In genomic region chr2:128338474-128338873, GRCm38 (mm10) we compare ENCODE assay signal across 10 mouse cellular contexts.
A peak's percentile ranks its signal among the peaks of the same experiment; 100 is the strongest.
DNase-seq lines count a peak whose midpoint lies in the region; ATAC-seq and TF ChIP-seq lines count a peak whose summit lies in the region.
"Had no signal": no experiment of that assay in that cellular context is flagged by ENCODE, and none has a peak within 500 bp of the region (broad histone marks: within the 10 kb centered on the region; RNA-seq: fewer than 3 reads in every experiment).

No protein-coding gene starts in this region.

- peak; percentile 79 for DNase-seq in gastrocnemius, adult 18-20 months (ENCODE audit: low spot score)
- no peak for DNase-seq in gastrocnemius, postnatal 10 days
- DNase-seq in heart, adult 9 months (ENCODE audit: low spot score in 2 of 2) = peak; percentile 74 to 78
- no peak for DNase-seq in testis, postnatal 10 days (ENCODE audit: low spot score)
- DNase-seq in cerebellum, postnatal 4 days (ENCODE audit: low spot score in 2 of 2) = no peak
- no peak for DNase-seq in layer of hippocampus, adult 8-10 months (ENCODE audit: low spot score in 2 of 2)

- peaks cover 34% of the 10 kb centered on the region for H3K79me2 ChIP-seq in C2C12 (ENCODE audit: control insufficient read depth, insufficient read depth)

- no peaks in the 10 kb centered on the region for H3K36me3 ChIP-seq in C2C12 (ENCODE audit: control insufficient read depth, insufficient read depth)
- H3K36me3 ChIP-seq in kidney, embryonic 16.5 days (ENCODE audit: insufficient read depth, low read length) = no peaks in the 10 kb centered on the region

- no peak overlapping the region for H3K4me2 ChIP-seq in kidney, embryonic 16.5 days (replicated peaks; ENCODE audit: low read depth, low read length)

- no peaks in the 10 kb centered on the region for H3K9me3 ChIP-seq in kidney, embryonic 16.5 days (ENCODE audit: low read length)

- ATAC-seq in kidney, embryonic 16.5 days (ENCODE audit: low FRiP score, low TSS enrichment) = no peak
- ATAC-seq: CD4-positive, CD25-positive, alpha-beta regulatory T cell, adult 4 months had no signal

- peaks cover 6% of the 10 kb centered on the region for H3K79me3 ChIP-seq in C2C12 (ENCODE audit: low read depth)

- H3ac ChIP-seq in C2C12 (ENCODE audit: control insufficient read depth, insufficient read length, low read depth) = no peak overlapping the region

- peaks cover 52% of the 10 kb centered on the region for H3K4me1 ChIP-seq in kidney, embryonic 16.5 days (ENCODE audit: insufficient read depth, low read length)

- 66% methylated on average over 4 of the region's 4 CpGs for WGBS in kidney, embryonic 16.5 days

- TF ChIP-seq CTCF in C2C12 (IDR thresholded peaks at IDR 0.05; ENCODE audit: control insufficient read depth, insufficient read depth, insufficient read length) = no peak

- no peaks in the 10 kb centered on the region for H3K27me3 ChIP-seq in C2C12 (ENCODE audit: control insufficient read depth, insufficient read depth, insufficient read length)
- H3K27me3 ChIP-seq in kidney, embryonic 16.5 days (ENCODE audit: insufficient read depth, low read length) = 0 out of 2 replicates have a peak, but pooled peaks cover 2% of the 10 kb centered on the region

- no peak overlapping the region for H3K9ac ChIP-seq in kidney, embryonic 16.5 days (replicated peaks; ENCODE audit: low read length)

- H3K27ac ChIP-seq in kidney, embryonic 16.5 days (ENCODE audit: low read length) = peak overlapping the region; percentile 91

- no peak overlapping the region for H3K4me3 ChIP-seq in C2C12 (ENCODE audit: insufficient read depth, poor library complexity, severe bottlenecking)
- no peak overlapping the region for H3K4me3 ChIP-seq in kidney, embryonic 16.5 days (ENCODE audit: low read length)
- H3K4me3 ChIP-seq: erythroblast, embryonic 14.5 days had no signal

TF ChIP-seq in C2C12, 6 proteins besides CTCF, POLR2A, EP300 and RAD21:
- peak; percentile 26 for TF ChIP-seq USF1 (IDR thresholded peaks at IDR 0.05; ENCODE audit: low read depth)
- TF ChIP-seq FOSL1 (IDR thresholded peaks at IDR 0.05; ENCODE audit: insufficient read depth, low read length, poor library complexity, severe bottlenecking) = no peak
- TF ChIP-seq MYOG (IDR thresholded peaks at IDR 0.05; ENCODE audit: control insufficient read depth, extremely low read depth, insufficient read length) = no peak
- TF ChIP-seq MAX (IDR thresholded peaks at IDR 0.05) = no peak
- no peak for TF ChIP-seq CEBPB (IDR thresholded peaks at IDR 0.05; ENCODE audit: low read depth)
- no peak for TF ChIP-seq MYOD1 (IDR thresholded peaks at IDR 0.05; ENCODE audit: control insufficient read depth, insufficient read length, low read depth)

Comparison
In these comparisons a context has a peak if more than half of its experiments do, and no peak if none do; other contexts are left out.
1. DNase-seq: peak in gastrocnemius, adult 18-20 months (single experiment) and heart, adult 9 months (2 of 2); none in gastrocnemius, postnatal 10 days (single experiment), testis, postnatal 10 days (single experiment), cerebellum, postnatal 4 days (0 of 2) and layer of hippocampus, adult 8-10 months (0 of 2).